Mouse (Mus musculus): ENCODE data around the gene 1700057G04Rik.

The 1700057G04Rik gene

DNA sequence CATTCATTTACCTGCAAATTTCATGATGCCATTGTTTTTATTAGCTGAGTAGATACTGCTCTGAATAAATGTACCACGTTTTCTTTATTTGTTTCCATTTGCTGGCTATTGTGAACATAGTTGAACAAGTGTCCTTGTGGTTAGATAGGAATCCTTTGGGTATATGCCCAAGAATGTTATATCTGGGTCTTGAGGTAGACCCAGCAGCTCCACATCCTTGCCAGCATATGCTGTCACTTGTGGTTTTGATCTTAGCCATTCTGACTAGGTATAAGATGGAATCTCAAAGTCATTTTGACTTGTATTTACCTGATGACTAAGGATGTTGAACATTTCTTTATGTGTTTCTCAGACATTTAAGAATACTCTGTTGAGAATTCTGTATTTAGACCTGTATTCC, 77.7 kb downstream of the 1700057G04Rik start:
- DNase-seq (ENCODE audit: low spot score) = no peak

GRCm38 (mm10) chr9:92387404-92387803, 78.2 kb downstream of the 1700057G04Rik start:
- no peak for DNase-seq (ENCODE audit: low spot score)

DNA sequence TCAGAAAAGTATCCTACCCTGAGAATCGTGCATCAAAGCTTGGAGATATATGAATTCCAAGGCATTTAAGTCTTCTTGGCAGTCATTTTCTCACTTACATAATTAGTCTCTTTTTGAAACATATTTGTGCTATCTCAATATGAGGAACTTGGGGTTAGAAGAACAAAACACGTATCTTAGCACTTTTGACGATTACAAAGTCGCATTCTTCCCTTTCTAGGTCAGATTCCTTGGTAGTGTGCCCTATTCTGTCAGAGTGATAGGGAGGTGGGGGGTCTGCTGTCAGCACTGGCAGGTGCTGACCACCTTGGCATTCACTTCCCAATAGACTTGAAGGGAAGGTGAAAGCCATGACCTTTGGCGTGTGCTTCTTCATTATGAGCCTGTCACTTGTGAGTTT, 93.5 kb downstream of the 1700057G04Rik start:
- DNase-seq (ENCODE audit: low spot score) = no peak
